Mouse (Mus musculus) heart, adult 2 months (tissue): ENCODE measurements around the gene Pimreg. TPM values are rescaled to one million over a fixed set of nuclear protein-coding genes. Genes with fewer than 3 reads are reported as not detected.

Experiments
- DNase-seq, 2 experiments: peaks; one replicate each; pipeline ENCODE4 v3.0.0; 2021
- H3K27ac ChIP-seq: fragments of 200-600 bp; 2 replicates; pipeline ENCODE4 v1.8.1; 2022
- H3K27me3 ChIP-seq: fragments of 200-500 bp; 2 replicates; pipeline ENCODE4 v1.6.1; 2012; ENCODE audit warnings: mild to moderate bottlenecking, low read length, inconsistent platforms, mixed read lengths; ENCODE audit not compliant: control insufficient read depth, insufficient read depth
- H3K36me3 ChIP-seq: fragments of 200-500 bp; 2 replicates; pipeline ENCODE4 v1.6.1; 2012; ENCODE audit warnings: low read length, inconsistent platforms; ENCODE audit not compliant: control insufficient read depth, insufficient read depth
- H3K4me1 ChIP-seq: fragments of 200-500 bp; 2 replicates; pipeline ENCODE4 v1.6.1; 2011; ENCODE audit warnings: low read length; ENCODE audit not compliant: control insufficient read depth, insufficient read depth
- H3K4me3 ChIP-seq: fragments of 200-600 bp; 2 replicates; pipeline ENCODE4 v1.8.1; 2022
- H3K79me2 ChIP-seq: fragments of 200-500 bp; replicated peaks from 2 replicates; pipeline ENCODE4 v1.6.1; 2012; ENCODE audit warnings: mild to moderate bottlenecking, inconsistent platforms, low read length, moderate library complexity, mixed read lengths; ENCODE audit not compliant: control insufficient read depth, insufficient read depth
- H3K9ac ChIP-seq: fragments of 200-500 bp; 2 replicates; pipeline ENCODE4 v1.6.1; 2012; ENCODE audit warnings: low read depth, mild to moderate bottlenecking, control low read depth, inconsistent platforms, low read length, mixed read lengths
- CTCF ChIP-seq: fragments of 200-600 bp; IDR thresholded peaks from 2 replicates; pipeline ENCODE4 v1.8.1; 2022; ENCODE audit warnings: antibody characterized with exemption, mild to moderate bottlenecking, moderate library complexity
- EP300 ChIP-seq: fragments of 200-500 bp; IDR thresholded peaks from 2 replicates; pipeline ENCODE4 v1.6.1; 2011; ENCODE audit warnings: low read depth, low read length, control low read depth; ENCODE audit not compliant: insufficient read depth
- POLR2A ChIP-seq: fragments of 200-500 bp; IDR thresholded peaks from 2 replicates; pipeline ENCODE4 v1.6.1; 2011; ENCODE audit warnings: mild to moderate bottlenecking, low read depth, low read length, control low read depth; ENCODE audit not compliant: insufficient read depth
- WGBS: fragments of 180-500 bp; shearing (Covaris S2); methylation state at CpG from one replicate; pipeline ENCODE4 v1.1.7; 2018; 5-methylcytosine and 5-hydroxymethylcytosine counted together
- intact Hi-C: fragments of 180-260 bp; cut with DNase I; formaldehyde crosslinking; loops from one replicate; pipeline ENCODE4 v1.15.1; 2025
- polyA plus RNA-seq: library from polyadenylated mRNA; depleted of rRNA; stranded (reverse); fragments of >200 nt; gene quantifications from 2 replicates; pipeline ENCODE4 v1.2.3, GENCODE M21; 2012
- total RNA-seq, 2 experiments: library from RNA; stranded (reverse); gene quantifications; 2 replicates each; pipeline ENCODE4 v1.2.3; 2021

Gene Pimreg
- total and polyA plus RNA-seq, 3 experiments, result 0.45 to 0.75 TPM; not detected in 1

DNA sequence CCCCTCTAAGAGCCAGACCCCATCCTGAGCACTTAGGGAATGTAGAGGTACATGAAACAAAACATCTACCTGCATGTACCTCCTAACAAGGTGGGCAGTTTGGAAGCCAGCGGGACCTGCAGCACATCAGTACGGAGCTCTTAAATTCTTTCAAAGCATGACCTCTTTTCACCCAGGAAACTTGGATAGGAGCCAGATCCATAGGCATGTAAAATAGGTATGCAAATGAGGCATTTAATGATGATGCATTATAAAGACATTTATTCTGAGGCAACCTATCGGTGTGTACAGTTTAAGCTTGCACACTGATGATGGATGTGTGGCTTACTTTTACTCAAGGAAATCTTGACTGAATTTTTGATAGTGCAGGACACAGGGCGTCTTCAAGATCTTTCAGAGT, 27.2 kb upstream of the Pimreg start:
- no peaks in the 10 kb centered on the region for H3K36me3 ChIP-seq
- no peak for DNase-seq
- TF ChIP-seq POLR2A (no peak), CTCF (no peak), EP300 (no peak)
- WGBS, result 77% methylated on average over 4 of the region's 4 CpGs
- no peak overlapping the region for H3K9ac ChIP-seq
- no peaks in the 10 kb centered on the region for H3K4me1 ChIP-seq
- no peak overlapping the region for H3K4me3 ChIP-seq
- H3K27me3 ChIP-seq, result no peaks in the 10 kb centered on the region
- intact Hi-C loops, result no loop called here
- no peak overlapping the region for H3K27ac ChIP-seq
- H3K79me2 ChIP-seq, result no peaks in the 10 kb centered on the region

DNA sequence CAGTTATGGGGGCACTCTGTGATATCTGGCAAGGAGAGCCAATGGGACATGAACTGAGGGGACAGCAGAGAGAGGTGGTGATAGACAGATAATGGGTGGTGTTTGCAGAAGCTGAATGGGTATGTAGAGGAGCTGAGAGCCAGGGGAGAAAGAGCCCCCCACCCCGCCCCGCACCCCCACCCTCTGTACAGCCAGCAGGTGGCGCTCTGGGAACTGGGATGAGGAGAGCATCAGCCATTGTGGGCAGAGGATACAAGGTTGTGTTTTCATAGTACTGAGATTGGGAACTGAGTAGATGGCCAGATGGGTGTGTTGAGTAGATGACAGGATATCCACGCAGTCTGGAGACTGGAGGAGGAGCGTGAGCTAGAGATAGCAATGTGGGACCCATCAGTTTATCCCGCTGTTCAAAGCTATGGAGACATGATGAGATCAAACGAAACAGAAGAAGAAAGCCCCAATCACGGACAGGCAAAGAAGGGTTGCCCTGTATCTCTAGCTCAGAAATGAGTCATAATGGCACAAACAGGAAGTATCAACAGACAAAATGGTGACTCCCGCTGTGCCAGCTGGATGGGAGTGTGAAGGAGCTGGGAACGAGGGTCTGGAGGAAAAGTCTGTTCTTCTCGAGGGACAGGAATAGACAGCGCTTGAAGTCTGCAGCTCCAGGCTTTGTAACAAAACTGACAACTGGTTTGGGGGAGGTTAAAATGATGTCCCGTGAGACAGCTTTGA, 25.1 kb upstream of the Pimreg start:
- Histone ChIP-seq H3K4me1 (no peaks in the 10 kb centered on the region), H3K27me3 (no peaks in the 10 kb centered on the region), H3K4me3 (no peak overlapping the region), H3K9ac (no peak overlapping the region), H3K36me3 (no peaks in the 10 kb centered on the region), H3K27ac (no peak overlapping the region), H3K79me2 (no peaks in the 10 kb centered on the region)
- TF ChIP-seq POLR2A (no peak), CTCF (no peak), EP300 (no peak)
- WGBS, result 64% methylated on average over 13 of the region's 13 CpGs
- no peak for DNase-seq
- intact Hi-C loops, result no loop called here

DNA sequence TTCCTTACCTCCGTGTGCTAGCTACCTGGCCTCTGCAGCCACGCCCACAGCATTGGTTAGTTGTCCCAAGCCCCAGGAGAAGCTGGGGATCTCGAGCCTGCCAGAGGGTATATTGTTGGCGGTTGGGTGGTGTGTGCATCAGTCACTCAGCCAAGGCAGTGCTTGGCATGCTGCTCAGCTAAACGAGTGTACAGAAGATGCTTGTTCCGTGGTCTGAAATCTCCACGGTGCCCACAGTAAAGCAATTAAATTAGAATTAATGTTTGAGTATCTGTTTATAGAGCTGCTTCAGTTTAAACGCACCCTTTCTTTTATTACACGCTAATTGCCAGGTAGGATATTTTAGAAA, 24.6 kb upstream of the Pimreg start:
- intact Hi-C loops, result no loop called here
- no peak overlapping the region for H3K4me3 ChIP-seq
- WGBS, result 77% methylated on average over 9 of the region's 9 CpGs
- no peaks in the 10 kb centered on the region for H3K4me1 ChIP-seq
- DNase-seq, result no peak
- no peak overlapping the region for H3K9ac ChIP-seq
- H3K36me3 ChIP-seq, result no peaks in the 10 kb centered on the region
- H3K27ac ChIP-seq, result no peak overlapping the region
- no peak for TF ChIP-seq POLR2A
- no peaks in the 10 kb centered on the region for H3K27me3 ChIP-seq
- H3K79me2 ChIP-seq, result no peaks in the 10 kb centered on the region

DNA sequence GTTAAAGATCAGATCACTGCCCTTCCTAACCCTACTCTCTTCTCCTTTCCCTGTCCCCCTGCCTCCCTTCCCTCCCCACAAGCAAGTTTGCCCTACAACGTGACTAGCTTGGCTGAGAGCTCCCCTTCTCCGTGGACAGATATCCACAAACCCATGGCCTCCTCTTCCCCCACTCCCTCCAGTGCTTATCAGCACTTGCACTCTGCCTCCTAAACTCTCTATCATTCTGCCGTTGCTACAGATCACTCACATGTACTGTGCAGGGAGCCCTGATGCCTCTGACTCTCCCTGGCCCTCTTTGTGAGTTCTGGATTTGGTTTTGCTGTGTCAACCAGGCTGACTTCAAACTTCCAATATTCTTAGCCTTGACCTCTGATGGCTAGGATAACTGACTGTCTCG, 20.8 kb upstream of the Pimreg start:
- no peaks in the 10 kb centered on the region for H3K4me1 ChIP-seq
- no peaks in the 10 kb centered on the region for H3K27me3 ChIP-seq
- no peak for DNase-seq
- no peaks in the 10 kb centered on the region for H3K36me3 ChIP-seq
- H3K27ac ChIP-seq, result no peak overlapping the region
- no peak overlapping the region for H3K9ac ChIP-seq
- intact Hi-C loops, result loop anchor here (5.0 kb wide), 2 partner anchors 344 to 684 kb away; no protein-coding TSS in a partner anchor
- 62% methylated on average over 4 of the region's 4 CpGs for WGBS
- H3K4me3 ChIP-seq, result no peak overlapping the region
- no peak for TF ChIP-seq CTCF
- TF ChIP-seq EP300, result no peak
- no peak for TF ChIP-seq POLR2A
- H3K79me2 ChIP-seq, result no peaks in the 10 kb centered on the region

DNA sequence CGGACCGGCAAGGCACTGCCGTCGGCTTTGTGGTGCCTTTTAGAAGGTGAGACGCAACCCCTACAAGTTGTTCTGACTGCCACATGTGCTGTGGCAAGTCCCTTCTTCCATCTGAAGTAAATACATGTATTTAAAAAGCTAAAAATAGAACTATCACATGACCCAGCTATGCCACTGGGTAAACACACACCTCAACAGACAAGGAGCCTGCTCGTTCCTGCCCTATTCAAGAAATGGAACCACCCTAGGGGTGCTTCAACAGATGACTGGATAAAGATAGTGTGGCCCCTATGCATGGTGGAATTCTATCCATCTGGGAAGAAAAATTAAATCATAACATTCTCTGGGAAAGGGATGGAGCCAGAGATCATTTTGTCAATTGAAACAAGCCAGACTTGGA, 19.0 kb upstream of the Pimreg start:
- no peaks in the 10 kb centered on the region for H3K36me3 ChIP-seq
- 82% methylated on average over 6 of the region's 6 CpGs for WGBS
- TF ChIP-seq CTCF, result no peak
- no peak for TF ChIP-seq EP300
- no peak overlapping the region for H3K4me3 ChIP-seq
- DNase-seq, result no peak
- H3K4me1 ChIP-seq, result no peaks in the 10 kb centered on the region
- intact Hi-C loops, result loop anchor here (5.0 kb wide), 2 partner anchors 346 to 686 kb away; no protein-coding TSS in a partner anchor
- no peak overlapping the region for H3K9ac ChIP-seq
- H3K27me3 ChIP-seq, result no peaks in the 10 kb centered on the region
- H3K79me2 ChIP-seq, result no peaks in the 10 kb centered on the region
- H3K27ac ChIP-seq, result no peak overlapping the region

DNA sequence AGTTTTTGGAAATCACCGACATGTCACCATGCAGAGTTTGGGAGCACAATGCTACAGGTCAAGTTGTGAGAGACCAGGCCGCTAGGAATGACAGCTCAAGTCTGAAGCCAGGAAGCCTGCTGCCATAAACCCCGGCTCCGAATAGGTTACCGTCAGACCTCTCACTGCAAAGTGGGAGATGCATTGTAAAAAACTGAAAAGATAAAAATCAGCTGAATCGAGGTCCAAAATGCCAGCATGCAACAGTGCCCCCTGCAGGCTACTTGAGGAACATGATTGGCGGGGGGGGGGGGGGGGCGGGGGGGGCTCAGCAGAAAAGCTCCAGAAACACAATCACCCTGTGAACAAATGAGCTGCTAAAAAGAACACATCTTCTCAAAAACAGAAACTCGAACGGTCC, 18.3 kb upstream of the Pimreg start:
- Histone ChIP-seq H3K27ac (no peak overlapping the region), H3K4me3 (no peak overlapping the region), H3K27me3 (no peaks in the 10 kb centered on the region), H3K79me2 (no peaks in the 10 kb centered on the region), H3K36me3 (no peaks in the 10 kb centered on the region), H3K4me1 (no peaks in the 10 kb centered on the region), H3K9ac (no peak overlapping the region)
- intact Hi-C loops, result loop anchor here (5.0 kb wide), 2 partner anchors 346 to 686 kb away; no protein-coding TSS in a partner anchor
- peak; percentile 50 for TF ChIP-seq CTCF
- TF ChIP-seq POLR2A, result no peak
- DNase-seq, result no peak
- 30% methylated on average over 10 of the region's 10 CpGs for WGBS
